Mouse (Mus musculus): ENCODE measurements around the gene Olfr628.

- TF ChIP-seq POLR2A (IDR thresholded peaks at IDR 0.05; ENCODE audit: low read depth, low read length): no peak
- TF ChIP-seq CTCF (IDR thresholded peaks at IDR 0.05; ENCODE audit: extremely low read depth, insufficient read depth, insufficient read length, insufficient replicate concordance): no peak
These were observed 18.1 kb upstream of the Olfr628 start for GRCm38 (mm10) chr7:103712024-103712423.

Measured in spleen, adult 2 months (tissue).